Mouse (Mus musculus): ENCODE results near the gene Samm50.

Samm50 gene

GRCm38 (mm10) chr15:84238991-84239401 is 47.0 kb downstream of the Samm50 start:
- DNase-seq (ENCODE audit: low spot score), result no peak

- DNase-seq (ENCODE audit: low spot score), result no peak
These were observed 49.5 kb downstream of the Samm50 start for GRCm38 (mm10) chr15:84241520-84241919.

- DNase-seq (ENCODE audit: low spot score), result no peak
These were observed 53.1 kb downstream of the Samm50 start for GRCm38 (mm10) chr15:84245104-84245503.

- no peak for DNase-seq (ENCODE audit: low spot score)
These were observed 54.2 kb downstream of the Samm50 start for GRCm38 (mm10) chr15:84246195-84246594.

GRCm38 (mm10) chr15:84247309-84247708 is 55.3 kb downstream of the Samm50 start:
- no peak for DNase-seq (ENCODE audit: low spot score)

- peak; percentile 39 for DNase-seq (ENCODE audit: low spot score)
These were observed 59.2 kb downstream of the Samm50 start for GRCm38 (mm10) chr15:84251227-84251626.

GRCm38 (mm10) chr15:84252645-84253044 is 60.6 kb downstream of the Samm50 start:
- no peak for DNase-seq (ENCODE audit: low spot score)

GRCm38 (mm10) chr15:84253757-84254156 is 61.7 kb downstream of the Samm50 start:
- DNase-seq (ENCODE audit: low spot score), result no peak

GRCm38 (mm10) chr15:84254387-84254786 is 62.3 kb downstream of the Samm50 start:
- no peak for DNase-seq (ENCODE audit: low spot score)

- DNase-seq (ENCODE audit: low spot score), result no peak
These were observed 64.3 kb downstream of the Samm50 start for GRCm38 (mm10) chr15:84256254-84256850.

- no peak for DNase-seq (ENCODE audit: low spot score)
These were observed 64.8 kb downstream of the Samm50 start for GRCm38 (mm10) chr15:84256864-84257263.

GRCm38 (mm10) chr15:84258602-84259355 is 66.7 kb downstream of the Samm50 start:
- peak; percentile 36 for DNase-seq (ENCODE audit: low spot score)

GRCm38 (mm10) chr15:84260123-84260822 is 68.2 kb downstream of the Samm50 start:
- peak; percentile 67 for DNase-seq (ENCODE audit: low spot score)

- DNase-seq (ENCODE audit: low spot score), result no peak
These were observed 70.6 kb downstream of the Samm50 start for GRCm38 (mm10) chr15:84262630-84263029.

- no peak for DNase-seq (ENCODE audit: low spot score)
These were observed 71.5 kb downstream of the Samm50 start for GRCm38 (mm10) chr15:84263573-84263972.

GRCm38 (mm10) chr15:84265141-84265540 is 73.1 kb downstream of the Samm50 start:
- peak; percentile 45 for DNase-seq (ENCODE audit: low spot score)

GRCm38 (mm10) chr15:84266290-84266689 is 74.2 kb downstream of the Samm50 start:
- DNase-seq (ENCODE audit: low spot score), result no peak

Data from ovary, postnatal 36 days (tissue).